Comparison of ENCODE assay signal across 18 mouse cellular contexts in the genomic region with DNA sequence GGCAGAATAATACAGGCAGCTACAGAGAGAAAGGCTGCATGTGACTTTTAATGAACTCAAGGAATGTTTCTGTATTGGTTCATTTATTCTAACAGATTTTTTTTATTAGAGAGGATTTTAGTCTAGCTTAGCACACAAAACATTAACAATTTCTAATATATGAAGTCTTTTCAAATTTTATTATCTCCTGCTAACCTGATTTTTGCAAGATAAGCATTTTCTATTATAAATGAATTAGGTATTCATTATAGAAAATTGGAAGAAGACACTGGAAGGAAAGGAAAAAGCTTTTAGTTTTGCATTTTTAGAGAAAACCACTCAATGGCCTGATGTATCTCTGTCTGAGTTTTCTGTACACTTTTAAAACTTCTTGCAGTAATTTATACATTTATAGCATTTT. TPM values are rescaled to one million over a fixed set of nuclear protein-coding genes. Genes with fewer than 3 reads are reported as not detected.
"Had no signal": no experiment of that assay in that cellular context is flagged by ENCODE, and none has a peak within 500 bp of the region (broad histone marks: within the 10 kb centered on the region; RNA-seq: fewer than 3 reads in every experiment).

No protein-coding gene starts in this region.

- DNase-seq: retina, postnatal 1 day; right cerebral cortex, adult 18-20 months; right cerebral cortex, postnatal 14 days; right cerebral cortex, postnatal 25 days; right cerebral cortex, postnatal 4 days; spleen, adult 18-20 months; thymus, adult 18-20 months; thymus, adult 2 months; thymus, postnatal 14 days; thymus, postnatal 25 days; thymus, postnatal 36 days; thymus, postnatal 4 days had no signal

- H3K36me3 ChIP-seq: neural tube, embryonic 13.5 days; neural tube, embryonic 15.5 days; stomach, embryonic 15.5 days had no signal

- H3K9me3 ChIP-seq: neural tube, embryonic 13.5 days; neural tube, embryonic 15.5 days; stomach, embryonic 15.5 days had no signal

- H3K4me1 ChIP-seq: neural tube, embryonic 13.5 days; neural tube, embryonic 15.5 days; stomach, embryonic 15.5 days had no signal

- H3K27me3 ChIP-seq: neural tube, embryonic 13.5 days; neural tube, embryonic 15.5 days; stomach, embryonic 15.5 days had no signal

- H3K4me2 ChIP-seq: neural tube, embryonic 13.5 days; neural tube, embryonic 15.5 days; stomach, embryonic 15.5 days had no signal

- H3K27ac ChIP-seq: neural tube, embryonic 13.5 days; neural tube, embryonic 15.5 days; stomach, embryonic 15.5 days; stomach, postnatal 0 days had no signal

- H3K9ac ChIP-seq: neural tube, embryonic 13.5 days; neural tube, embryonic 15.5 days; stomach, embryonic 15.5 days had no signal

- H3K4me3 ChIP-seq: neural tube, embryonic 13.5 days; neural tube, embryonic 15.5 days; stomach, embryonic 15.5 days had no signal

RNA-seq across cellular contexts. Expression of a gene that starts 34.8 kb away (rescaled TPM):
- total RNA-seq: neutrophil, adult 5-6 weeks had no signal
- polyA plus RNA-seq: small intestine, adult 2 months had no signal
